Mouse (Mus musculus) heart, postnatal 14 days (tissue): ENCODE measurements around the gene Eif6. TPM values are rescaled to one million over a fixed set of nuclear protein-coding genes. Genes with fewer than 3 reads are reported as not detected.

Source experiments
- DNase-seq, 2 experiments: peaks; one replicate each; pipeline ENCODE4 v3.0.0; 2021 to 2022
- intact Hi-C: fragments of 180-260 bp; cut with DNase I; formaldehyde crosslinking; loops from one replicate; pipeline ENCODE4 v1.15.1; 2025
- total RNA-seq, 2 experiments: library from RNA; stranded (reverse); gene quantifications; 2 replicates each; pipeline ENCODE4 v1.2.3; 2021

Eif6 gene
- total RNA-seq, 2 experiments from 2014 or later: 54.3 to 69.8 TPM

DNA sequence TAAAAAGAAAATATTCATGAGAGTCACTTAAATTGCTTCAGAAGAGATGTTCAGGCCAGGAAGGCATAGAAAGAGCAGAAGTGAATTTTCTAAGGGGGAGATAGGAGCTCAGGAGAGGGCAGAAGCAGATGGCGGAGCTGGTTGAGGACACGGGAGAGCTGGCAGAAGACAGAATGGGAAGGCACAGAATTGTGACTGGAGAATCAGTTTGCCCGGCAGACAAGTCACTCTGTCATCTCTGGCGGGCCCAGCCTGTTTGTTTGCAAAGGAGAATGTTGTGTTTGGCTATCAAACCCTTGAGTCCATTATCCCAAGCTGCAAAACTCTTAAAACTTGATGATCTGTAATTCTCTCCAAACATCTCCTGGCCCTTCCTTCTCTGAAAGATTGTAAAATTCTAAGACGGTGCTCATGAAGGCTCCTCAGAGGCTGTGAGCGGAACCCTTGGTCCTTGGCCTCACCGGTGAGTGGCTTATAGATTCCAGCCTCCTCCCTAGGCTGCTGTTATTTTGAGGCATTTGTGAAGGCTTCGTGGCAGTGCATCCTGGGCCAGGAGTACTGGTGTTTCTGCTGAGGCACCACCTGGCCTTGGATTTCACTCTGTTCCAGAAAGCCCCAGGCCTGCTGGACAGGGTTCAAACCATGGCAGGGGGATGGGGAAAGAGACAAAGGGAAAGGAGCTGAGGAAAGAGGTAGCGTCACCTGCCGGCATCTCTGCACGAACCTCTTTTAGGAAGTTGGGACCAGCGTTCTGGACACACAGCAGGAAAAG lies 31.9 kb downstream of the Eif6 start:
- no peak for DNase-seq
- intact Hi-C loops: no loop called here

DNA sequence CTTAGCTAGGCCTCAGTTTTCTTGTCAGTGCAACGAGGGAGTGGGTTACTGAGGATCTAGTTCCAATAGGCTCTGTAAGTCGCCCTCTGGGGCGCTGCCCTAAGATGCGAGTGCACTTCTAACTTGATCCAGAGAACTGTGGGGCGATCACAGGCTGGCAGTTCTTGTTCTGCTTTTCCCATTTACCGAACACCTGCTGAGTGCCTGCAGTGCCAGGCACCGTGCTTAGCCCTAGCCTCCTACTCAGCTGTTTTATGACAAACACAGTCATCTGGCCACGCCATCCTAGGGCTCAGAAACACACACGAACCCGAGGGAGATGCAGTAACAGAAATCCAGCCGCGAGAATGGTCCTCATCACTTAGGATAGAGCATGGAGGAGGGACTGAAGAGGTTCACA lies 33.8 kb downstream of the Eif6 start:
- no peak for DNase-seq
- intact Hi-C loops: no loop called here

DNA sequence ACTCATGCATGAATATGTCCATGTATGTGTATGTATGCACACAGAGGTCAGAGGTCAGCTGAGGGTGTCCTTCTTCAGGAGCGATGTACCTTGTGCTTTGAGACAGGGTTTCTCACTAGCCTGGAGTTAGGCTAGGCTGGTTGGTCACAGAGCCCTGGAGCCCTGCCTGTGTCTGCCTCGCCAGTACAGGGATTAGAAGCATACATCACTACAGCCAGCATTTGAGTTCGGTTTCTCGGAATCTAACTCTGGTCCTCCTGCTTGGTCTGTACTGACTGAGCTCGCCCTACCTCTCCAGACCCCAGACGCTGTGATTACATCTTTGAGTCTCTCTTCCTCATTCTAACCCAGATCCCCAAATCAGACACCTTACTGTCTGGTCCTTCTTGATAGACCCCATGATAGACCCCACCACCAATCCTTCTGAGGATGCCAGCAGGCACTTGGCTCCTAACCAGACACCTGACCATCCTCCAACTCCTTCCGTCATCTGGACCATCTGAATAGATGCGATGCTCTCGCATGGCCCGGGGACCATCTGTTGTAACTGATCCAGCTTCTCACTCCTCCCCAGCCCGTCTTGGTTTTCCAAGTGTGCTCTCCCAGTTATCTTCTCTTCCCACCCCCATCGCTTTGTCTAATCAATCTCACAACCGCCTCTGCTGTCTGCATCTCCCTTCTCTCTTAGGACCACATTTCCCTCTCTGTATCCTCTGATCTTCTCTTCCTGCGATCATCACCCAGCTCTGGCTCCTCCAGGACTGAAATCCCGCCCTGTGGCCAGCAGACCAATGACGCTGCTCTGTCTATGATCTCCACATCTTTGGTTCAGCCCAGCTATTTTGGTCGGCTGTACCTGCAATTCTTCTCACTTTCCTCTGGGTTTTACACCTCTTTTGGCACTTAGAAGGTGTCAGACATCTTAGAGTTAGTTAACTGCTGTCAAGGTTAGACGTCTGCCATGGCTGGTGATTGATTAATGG lies 38.5 kb downstream of the Eif6 start:
- DNase-seq: no peak
- intact Hi-C loops: no loop called here

DNA sequence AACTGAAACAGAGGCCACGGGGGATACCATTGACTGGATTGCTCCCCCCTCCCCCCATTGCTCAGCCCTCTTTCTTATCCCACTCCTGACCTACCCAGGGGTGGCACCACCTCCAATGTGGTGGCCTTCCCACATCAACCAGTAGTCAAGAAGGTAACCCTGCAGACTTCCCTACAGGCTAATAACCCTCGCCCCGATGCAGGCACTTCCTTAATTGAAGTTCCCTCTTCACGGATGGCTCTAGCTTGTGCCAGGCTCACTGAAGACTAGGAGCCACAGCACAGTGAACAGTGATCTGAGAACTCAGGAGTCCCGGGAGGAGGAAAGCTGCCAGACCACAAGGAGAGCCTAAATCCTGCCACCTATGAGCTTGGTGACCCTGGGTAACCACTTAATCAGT lies 39.8 kb downstream of the Eif6 start:
- intact Hi-C loops: no loop called here
- DNase-seq: no peak

DNA sequence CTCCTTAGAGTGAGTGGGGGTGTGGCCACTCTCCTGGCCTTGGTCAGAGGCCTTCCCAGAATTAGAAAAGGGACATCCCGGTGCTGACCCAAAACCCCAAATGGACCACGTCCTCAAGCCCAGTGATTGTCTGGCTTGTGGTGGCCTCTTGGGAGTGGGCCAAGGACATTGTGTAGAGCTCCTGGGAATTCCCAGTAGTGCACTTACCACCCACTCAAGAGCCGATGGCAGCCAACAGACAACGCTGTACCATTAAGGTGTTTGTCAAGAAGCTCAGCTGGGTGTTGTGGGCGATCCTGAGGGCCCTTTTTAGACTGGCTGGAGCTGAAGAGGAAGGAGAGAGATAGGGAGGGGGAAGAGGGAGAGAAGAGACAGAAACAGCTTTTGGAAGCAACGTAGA lies 42.2 kb downstream of the Eif6 start:
- intact Hi-C loops: no loop called here

DNA sequence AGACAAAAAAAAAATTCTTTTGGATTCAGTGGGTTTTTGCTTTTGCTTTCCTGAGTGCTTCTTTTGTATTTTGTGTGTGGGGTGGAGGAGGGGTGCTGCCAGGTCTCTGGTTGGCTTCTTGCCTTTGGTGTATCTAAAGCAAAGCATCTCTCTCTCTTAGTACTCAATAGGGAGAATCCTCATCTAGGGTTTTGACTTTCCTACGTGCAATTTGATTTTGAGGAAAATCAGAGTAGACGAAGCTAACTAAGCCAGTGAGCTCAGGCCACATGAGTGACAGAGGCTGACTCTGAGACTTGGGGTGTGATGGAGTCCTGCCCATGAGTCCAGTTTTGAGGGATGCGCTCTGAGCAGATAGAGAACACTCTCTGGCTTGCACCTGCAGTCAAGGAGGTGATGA lies 47.2 kb downstream of the Eif6 start:
- no peak for DNase-seq
- intact Hi-C loops: no loop called here

More for the DNA sequence above, 42.2 kb downstream of the Eif6 start:
- no peak for DNase-seq

DNA sequence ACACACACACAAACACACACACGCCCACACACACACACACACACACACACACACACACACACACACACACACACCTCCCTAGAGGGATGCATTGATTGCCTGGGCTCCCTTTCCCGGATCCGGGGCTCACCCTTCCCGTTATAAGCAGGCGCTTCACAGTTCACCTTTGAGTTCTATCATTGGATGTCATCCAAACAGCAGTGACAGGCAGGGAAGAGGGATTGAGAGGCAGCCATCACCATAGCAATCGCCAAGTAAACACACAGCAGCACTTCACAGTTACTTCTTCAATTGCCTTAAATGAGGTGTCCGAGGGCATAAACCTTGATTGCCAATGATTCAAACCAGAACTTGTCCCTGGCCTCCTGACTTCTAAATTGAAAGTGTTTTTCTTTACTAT lies 47.7 kb downstream of the Eif6 start:
- DNase-seq: no peak
- intact Hi-C loops: no loop called here

DNA sequence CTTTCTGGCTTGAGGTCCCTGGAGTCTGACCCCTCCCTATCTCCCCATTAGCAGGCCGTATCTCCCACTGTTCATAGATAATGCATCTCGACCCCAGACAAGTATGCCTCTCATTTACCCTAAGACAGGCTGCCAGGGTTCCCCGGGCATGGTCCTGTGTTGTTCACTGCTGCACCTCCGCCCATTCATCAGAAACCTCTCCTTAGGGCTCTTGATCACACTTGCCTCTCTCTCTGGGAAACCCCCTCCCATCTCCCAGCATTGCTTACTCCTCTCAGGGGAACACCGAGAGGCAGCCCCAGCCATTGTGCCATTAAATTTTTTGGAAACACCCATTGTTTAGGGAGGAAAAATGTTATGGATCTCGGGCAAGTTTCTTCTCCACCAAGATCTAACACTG lies 48.7 kb downstream of the Eif6 start:
- no peak for DNase-seq
- intact Hi-C loops: no loop called here

DNA sequence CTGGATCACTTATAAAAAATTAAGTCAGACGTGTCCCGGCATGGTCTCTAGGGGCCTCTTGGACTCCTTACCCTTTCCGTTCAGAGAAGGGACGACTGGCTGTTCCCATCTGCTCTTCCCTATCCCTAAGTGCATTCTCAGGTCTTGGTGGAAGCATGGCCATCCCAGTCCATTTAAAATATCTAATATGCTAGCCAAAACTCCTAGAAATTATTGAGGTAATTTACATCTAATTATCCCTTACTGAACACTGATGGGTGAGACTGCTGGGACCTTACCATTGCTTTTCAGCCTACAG lies 49.1 kb downstream of the Eif6 start:
- no peak for DNase-seq
- intact Hi-C loops: no loop called here

DNA sequence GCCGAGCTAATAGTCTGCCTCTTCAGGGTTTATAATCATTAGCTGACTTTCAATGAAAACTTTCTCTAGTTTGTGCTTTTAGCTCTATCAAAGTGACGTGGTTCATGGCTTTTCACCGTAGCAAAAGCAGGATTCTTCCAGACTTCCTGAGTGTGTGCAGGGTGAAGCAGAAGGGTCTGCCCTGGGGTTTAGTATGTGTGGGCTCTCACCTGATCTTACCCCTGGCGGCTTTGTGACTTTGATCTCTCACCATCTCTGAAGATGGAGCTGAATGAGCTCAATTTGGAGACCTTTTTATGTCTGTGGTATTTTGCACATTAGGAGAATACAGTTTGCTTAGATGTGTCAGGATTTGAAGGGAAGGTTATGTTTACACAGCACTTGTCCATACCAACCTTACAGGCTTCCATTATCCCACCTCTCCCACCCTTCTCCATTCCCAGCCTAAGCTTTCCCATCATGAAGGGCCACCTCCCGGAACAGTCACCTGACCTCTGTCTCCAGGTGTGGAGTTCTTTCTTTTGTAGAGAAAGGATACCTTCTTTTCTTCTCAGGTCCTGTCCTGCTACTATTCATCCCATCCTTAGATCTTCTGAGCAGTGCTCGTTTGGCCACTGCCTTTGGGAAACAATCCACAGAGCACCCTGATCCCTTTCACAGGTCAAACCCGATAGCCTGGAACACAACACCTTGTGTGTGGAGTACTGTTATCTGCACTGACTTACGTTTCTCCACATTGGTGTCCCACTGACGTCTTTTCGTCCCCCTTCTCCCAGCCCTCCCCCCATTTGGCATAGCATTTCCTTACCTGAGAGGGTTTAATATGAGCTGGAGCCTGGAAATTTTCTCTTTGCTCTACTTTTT lies 49.7 kb downstream of the Eif6 start:
- no peak for DNase-seq
- intact Hi-C loops: no loop called here

DNA sequence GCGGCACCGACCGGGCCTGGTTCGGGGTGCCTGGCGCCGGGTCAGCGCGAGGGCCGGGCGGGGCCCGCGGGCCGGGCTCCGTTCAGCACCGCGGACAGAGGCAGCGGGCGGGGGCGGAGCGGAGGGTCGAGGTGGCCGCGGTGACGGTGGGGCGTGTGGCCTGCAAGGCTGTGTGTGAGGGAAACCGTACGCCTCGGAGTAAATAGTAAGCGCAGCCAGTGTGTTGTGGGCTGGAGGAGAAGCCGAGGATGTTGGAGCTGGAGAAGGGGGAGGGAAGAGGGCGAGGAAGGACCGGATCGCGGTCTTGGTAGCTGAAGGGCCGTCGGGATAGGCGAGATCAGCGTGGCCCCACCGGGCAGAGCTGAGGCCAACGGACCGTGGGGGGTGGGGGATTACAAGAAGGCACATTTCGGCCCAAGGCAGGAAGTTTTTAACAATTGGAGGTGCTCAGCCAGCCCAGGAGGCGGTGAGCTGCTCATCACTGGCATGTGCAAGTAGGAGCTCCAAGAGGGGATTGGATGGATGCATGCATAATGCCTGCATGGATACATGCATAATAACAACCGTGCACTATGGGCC lies 51.0 kb downstream of the Eif6 start:
- peak; percentile 80 to 82 for DNase-seq
- intact Hi-C loops: no loop called here

DNA sequence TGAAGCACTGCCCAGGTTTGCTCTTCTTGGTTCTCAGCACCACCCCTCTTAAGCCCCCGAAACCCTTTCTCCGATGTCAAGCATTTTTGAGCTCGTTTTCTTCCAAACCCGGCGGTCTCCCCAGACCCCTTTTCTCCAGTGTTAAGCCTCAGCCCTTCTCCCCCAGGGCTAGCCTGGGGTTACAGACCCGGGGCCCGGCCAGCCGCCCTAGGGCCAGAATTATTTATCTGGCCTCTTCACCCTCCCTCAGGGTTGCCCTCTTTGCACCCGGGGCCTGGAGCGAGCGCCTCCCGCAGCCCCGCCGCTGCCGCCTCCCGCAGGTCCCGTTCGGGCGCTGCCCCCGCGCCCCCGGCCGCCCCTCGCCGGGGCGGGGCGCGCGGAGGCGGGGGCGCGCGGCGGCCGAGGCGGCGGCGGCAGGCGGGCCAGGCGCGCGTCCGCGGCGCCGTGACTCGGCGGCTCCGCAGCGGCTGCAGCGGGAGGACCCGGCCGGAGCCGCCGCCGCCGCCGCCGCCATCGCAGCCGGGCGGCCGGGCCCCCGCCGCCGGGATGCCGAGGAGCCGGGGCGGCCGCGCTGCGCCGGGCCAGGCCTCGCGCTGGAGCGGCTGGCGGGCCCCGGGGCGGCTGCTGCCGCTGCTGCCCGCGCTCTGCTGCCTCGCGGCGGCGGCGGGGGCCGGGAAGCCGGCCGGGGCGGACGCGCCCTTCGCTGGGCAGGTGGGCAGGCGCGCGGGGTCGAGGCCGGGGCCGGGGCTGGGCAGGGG lies 51.6 kb downstream of the Eif6 start, which contains the start of gene Mmp24:
Gene Mmp24, plus strand, starts transcription at position 416 of the 758 bp plus-strand sequence.
- intact Hi-C loops: no loop called here
- DNase-seq: no peak

DNA sequence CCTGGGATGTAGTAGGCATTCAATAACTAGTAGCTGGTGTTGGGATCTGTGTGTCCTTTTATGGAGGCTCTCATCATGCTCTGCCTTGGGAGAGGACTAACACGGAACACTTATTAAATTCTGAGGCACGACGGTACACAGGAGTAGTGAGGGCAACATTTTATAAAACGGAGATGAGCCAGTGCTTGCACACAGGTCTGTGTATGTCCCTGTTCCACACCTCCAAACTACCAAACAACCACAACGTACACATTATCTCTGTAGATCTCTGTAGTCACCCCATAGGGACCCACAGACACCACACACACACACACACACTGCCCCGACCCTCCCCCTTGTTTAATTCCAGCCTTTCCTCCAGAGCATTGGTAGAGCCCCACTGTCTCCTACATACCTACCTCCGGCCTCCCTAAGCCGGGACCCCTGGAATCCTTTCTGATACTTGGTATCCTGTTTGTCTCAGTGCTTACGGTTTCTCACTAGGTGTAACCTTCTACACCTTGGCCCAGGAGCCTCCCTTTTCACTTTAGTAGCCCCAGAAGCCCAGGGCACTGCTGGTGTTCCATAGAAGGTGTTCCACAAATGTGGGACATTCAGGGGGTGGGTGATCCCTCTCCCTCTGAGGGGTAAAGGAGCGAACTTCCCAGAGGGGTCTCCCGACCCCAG lies 52.3 kb downstream of the Eif6 start:
- DNase-seq: no peak
- intact Hi-C loops: no loop called here

DNA sequence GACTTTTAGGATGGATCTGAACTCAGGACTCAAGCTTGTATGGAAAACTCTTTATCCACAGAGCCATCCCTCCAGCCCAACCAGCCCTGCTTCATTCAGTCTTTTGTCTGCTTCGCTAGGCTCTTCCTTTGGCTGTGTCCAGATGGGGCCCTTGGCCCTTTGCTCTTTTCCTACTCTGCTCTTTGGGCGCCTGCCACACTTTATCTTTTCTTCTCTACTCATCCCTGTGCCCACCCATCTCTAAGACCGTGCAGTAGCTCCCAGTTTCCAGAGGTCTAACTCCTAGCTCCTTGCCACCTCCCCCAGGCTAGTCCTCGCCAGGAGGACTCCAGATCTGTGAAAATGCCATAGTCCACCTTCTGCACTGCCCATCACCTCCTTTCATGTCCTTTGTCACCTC lies 53.1 kb downstream of the Eif6 start:
- intact Hi-C loops: no loop called here
- DNase-seq: no peak

Other genes with a start within 250 kb of the Eif6 start
- 10 to 100 TPM; 14.5 to 15.9 TPM for gene Gss, start 234.1 kb downstream of the Eif6 start, total RNA-seq
- gene Myh7b, start 215.7 kb downstream of the Eif6 start, total RNA-seq: 10 to 100 TPM; 31.7 to 37.8 TPM
- 10 to 100 TPM; 81.3 to 82.5 TPM for gene Trpc4ap, start 134.5 kb downstream of the Eif6 start, total RNA-seq
- 1 to 10 TPM; 7.8 to 9.5 TPM for gene Edem2, start 97.5 kb downstream of the Eif6 start, total RNA-seq
- not detected for gene Gm17581, start 91.1 kb downstream of the Eif6 start, total RNA-seq
- 1 to 10 TPM; 4.8 to 6.1 TPM for gene Procr, start 75.8 kb downstream of the Eif6 start, total RNA-seq
- gene Mmp24, start 51.6 kb downstream of the Eif6 start, total RNA-seq: under 1 TPM in 1 of 2 experiments, not detected in 1; 0.07 TPM
- gene BC029722, start 7.5 kb downstream of the Eif6 start, total RNA-seq: 10 to 100 TPM; 19.1 to 19.3 TPM
- not detected for gene Fam83c, start 7.9 kb upstream of the Eif6 start, total RNA-seq
- 100 to 1,000 TPM; 186 to 221 TPM for gene Uqcc1, start 103.4 kb upstream of the Eif6 start, total RNA-seq
- gene Gm15557, start 113.8 kb upstream of the Eif6 start, total RNA-seq: not detected
- gene Gdf5, start 118.4 kb upstream of the Eif6 start, total RNA-seq: not detected
- 1 to 10 TPM; 6.7 to 9.1 TPM for gene Cep250, start 129.5 kb upstream of the Eif6 start, total RNA-seq
- gene 6430550D23Rik, start 181.1 kb upstream of the Eif6 start, total RNA-seq: under 1 TPM; 0.26 to 0.66 TPM
- 10 to 100 TPM; 65.2 to 71.2 TPM for gene Ergic3, start 181.1 kb upstream of the Eif6 start, total RNA-seq
- not detected for gene Fer1l4, start 226.0 kb upstream of the Eif6 start, total RNA-seq
- 1 to 10 TPM in 1 of 2 experiments, under 1 TPM in 1; 0.29 to 1.2 TPM for gene Spag4, start 238.2 kb upstream of the Eif6 start, total RNA-seq